Mouse (Mus musculus) c-Kit-negative CD71-positive TER-119-positive erythroid progenitor cells, embryonic 14.5 days (primary cell): ENCODE measurements around the gene Sprr2d.

Experiments
- DNase-seq: peaks from one replicate; pipeline ENCODE4 v3.0.0-alpha.2; 2013; ENCODE audit warnings: low read depth, low spot score

Sprr2d gene

GRCm38 (mm10) chr3:92338840-92339239, at the start of gene Sprr2d:
Gene Sprr2d, plus strand, starts transcription at chr3:92339140.
- DNase-seq: no peak

GRCm38 (mm10) chr3:92307406-92307805, 31.5 kb upstream of the Sprr2d start:
- no peak for DNase-seq

- no peak for DNase-seq
Measured at GRCm38 (mm10) chr3:92316320-92316719, 22.6 kb upstream of the Sprr2d start, which contains the start of gene Sprr2b. Gene Sprr2b, plus strand, starts transcription at chr3:92316620.

- no peak for DNase-seq
Measured at GRCm38 (mm10) chr3:92317384-92317783, 21.6 kb upstream of the Sprr2d start.

GRCm38 (mm10) chr3:92336278-92336677, 2.7 kb upstream of the Sprr2d start:
- DNase-seq: no peak

GRCm38 (mm10) chr3:92351843-92352242, 12.9 kb downstream of the Sprr2d start, which contains the start of gene Sprr2e:
Gene Sprr2e, plus strand, starts transcription at chr3:92352143.
- DNase-seq: no peak

GRCm38 (mm10) chr3:92361619-92362018, 22.7 kb downstream of the Sprr2d start:
- DNase-seq: no peak

- no peak for DNase-seq
Measured at GRCm38 (mm10) chr3:92364887-92365286, 25.9 kb downstream of the Sprr2d start, which contains the start of gene Sprr2f. Gene Sprr2f, plus strand, starts transcription at chr3:92365187.

- DNase-seq: no peak
Measured at GRCm38 (mm10) chr3:92373613-92374012, 34.7 kb downstream of the Sprr2d start.

- DNase-seq: no peak
Measured at GRCm38 (mm10) chr3:92385385-92385784, 46.4 kb downstream of the Sprr2d start, which contains the start of gene Sprr2h. Gene Sprr2h, plus strand, starts transcription at chr3:92385685.
